Mouse (Mus musculus) forebrain, embryonic 11.5 days (tissue): ENCODE measurements around the gene Ddx54. TPM values are rescaled to one million over a fixed set of nuclear protein-coding genes. Genes with fewer than 3 reads are reported as not detected.

Experiments used
- polyA plus RNA-seq: library from polyadenylated mRNA; unstranded; fragments of >200 nt; fragmentation: Nextera tagmentation; extraction: Ambion mirVana; gene quantifications from 2 replicates; pipeline ENCODE4 v1.2.1, GENCODE M21; 2014

The Ddx54 gene
- polyA plus RNA-seq, 1 experiment from 2014 or later, result 45.7 TPM

Other genes with a start within 250 kb of the Ddx54 start
- gene Lhx5, start 181.0 kb upstream of the Ddx54 start, polyA plus RNA-seq, result 22.7 and 25.2 TPM in 2 replicates
- gene Sdsl, start 139.9 kb upstream of the Ddx54 start, polyA plus RNA-seq, result 4.5 and 6.0 TPM in 2 replicates
- not detected in 2 replicates for gene Sds, start 136.2 kb upstream of the Ddx54 start, polyA plus RNA-seq
- gene Plbd2, start 109.1 kb upstream of the Ddx54 start, polyA plus RNA-seq, result 29.8 and 31.2 TPM in 2 replicates
- gene Slc8b1, start 101.6 kb upstream of the Ddx54 start, polyA plus RNA-seq, result 2.9 and 3.3 TPM in 2 replicates
- 14.5 and 14.6 TPM in 2 replicates for gene Tpcn1, start 24.1 kb upstream of the Ddx54 start, polyA plus RNA-seq
- 1.1 TPM in 2 replicates for gene Iqcd, start 23.7 kb upstream of the Ddx54 start, polyA plus RNA-seq
- gene Rita1, start 150 bp upstream of the Ddx54 start, polyA plus RNA-seq, result 10.2 and 10.6 TPM in 2 replicates
- not detected in 2 replicates for gene Cfap73, start 21.5 kb downstream of the Ddx54 start, polyA plus RNA-seq
- gene Rasal1, start 36.1 kb downstream of the Ddx54 start, polyA plus RNA-seq, result not detected in 2 replicates
- gene Dtx1, start 99.2 kb downstream of the Ddx54 start, polyA plus RNA-seq, result 6.4 and 6.6 TPM in 2 replicates
- 0.15 TPM in 1 of 2 replicates, not detected in the other for gene Oas2, start 137.1 kb downstream of the Ddx54 start, polyA plus RNA-seq
- gene Oas3, start 164.9 kb downstream of the Ddx54 start, polyA plus RNA-seq, result 0.12 and 0.27 TPM in 2 replicates
- not detected in 2 replicates for gene Oas1e, start 182.8 kb downstream of the Ddx54 start, polyA plus RNA-seq
- 0.36 TPM in 1 of 2 replicates, not detected in the other for gene Oas1c, start 199.8 kb downstream of the Ddx54 start, polyA plus RNA-seq
- gene Oas1f, start 234.6 kb downstream of the Ddx54 start, polyA plus RNA-seq, result not detected in 2 replicates
- gene Oas1h, start 248.7 kb downstream of the Ddx54 start, polyA plus RNA-seq, result not detected in 2 replicates